Mouse (Mus musculus) hindbrain, embryonic 10.5 days (tissue): ENCODE data around the gene Faap20. TPM values are rescaled to one million over a fixed set of nuclear protein-coding genes. Genes with fewer than 3 reads are reported as not detected.
"Not testable (repeated sequence)": the region's sequence is repeated elsewhere in the genome, so short reads cannot be mapped to it uniquely, and the experiment has no call there.

ENCODE experiments used
- DNase-seq: peaks from one replicate; pipeline ENCODE4 v3.0.0-alpha.2; 2017; ENCODE audit warnings: low spot score
- H3K27ac ChIP-seq: fragments of 300-500 bp; sonication (generic); 2 replicates; pipeline ENCODE4 v1.5.1; 2016; ENCODE audit warnings: mild to moderate bottlenecking, moderate library complexity
- H3K27me3 ChIP-seq: fragments of 300-500 bp; sonication (generic); 2 replicates; pipeline ENCODE4 v1.6.1; 2016; ENCODE audit warnings: mild to moderate bottlenecking; ENCODE audit not compliant: poor library complexity, insufficient read depth, severe bottlenecking
- H3K36me3 ChIP-seq: fragments of 300-500 bp; sonication (generic); 2 replicates; pipeline ENCODE4 v1.6.1; 2016; ENCODE audit warnings: mild to moderate bottlenecking, moderate library complexity
- H3K4me1 ChIP-seq: fragments of 300-500 bp; sonication (generic); replicated peaks from 2 replicates; pipeline ENCODE4 v1.6.1; 2016; ENCODE audit warnings: mild to moderate bottlenecking
- H3K4me3 ChIP-seq: fragments of 300-500 bp; sonication (generic); 2 replicates; pipeline ENCODE4 v1.5.1; 2016; ENCODE audit warnings: mild to moderate bottlenecking, moderate library complexity
- H3K9me3 ChIP-seq: fragments of 300-500 bp; sonication (generic); 2 replicates; pipeline ENCODE4 v1.6.1; 2016; ENCODE audit warnings: mild to moderate bottlenecking, moderate library complexity
- WGBS: fragments of 180-500 bp; shearing (Covaris S2); methylation state at CpG from one replicate; pipeline ENCODE4 v1.1.7; 2016; 5-methylcytosine and 5-hydroxymethylcytosine counted together
- polyA plus RNA-seq: library from polyadenylated mRNA; unstranded; fragments of >200 nt; fragmentation: Nextera tagmentation; extraction: Ambion mirVana; gene quantifications from 2 replicates; pipeline ENCODE4 v1.2.1, GENCODE M21; 2016

Faap20 gene
- polyA plus RNA-seq, 1 experiment from 2014 or later = 118 TPM

DNA sequence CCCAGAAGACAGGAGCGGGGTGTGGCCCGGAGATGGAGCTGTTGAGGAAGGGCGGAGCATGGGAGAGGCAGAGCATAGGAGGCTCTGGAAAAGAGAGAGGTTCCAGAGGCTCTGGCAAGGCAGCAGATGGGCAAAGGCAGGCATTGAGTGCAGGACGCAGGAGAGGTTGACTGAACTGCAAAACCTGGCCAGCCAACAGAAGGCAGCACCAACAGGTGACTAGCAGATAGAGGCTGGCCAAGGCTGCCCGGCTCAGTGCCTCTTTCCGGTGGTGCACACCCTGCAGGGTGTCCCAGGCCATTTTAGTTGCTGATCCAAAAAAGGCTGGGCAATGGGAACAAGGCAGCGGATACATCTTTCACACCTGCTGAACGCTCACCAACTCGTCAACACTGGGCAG, 7.8 kb upstream of the Faap20 start:
- Histone ChIP-seq H3K36me3 (no peaks in the 10 kb centered on the region), H3K27ac (no peak overlapping the region), H3K9me3 (no peaks in the 10 kb centered on the region), H3K4me3 (no peak overlapping the region), H3K4me1 (peaks cover 19% of the 10 kb centered on the region; the same call in 1 of the 2 replicates), H3K27me3 (0 out of 2 replicates have a peak, but pooled peaks cover 6% of the 10 kb centered on the region)
- no peak for DNase-seq
- WGBS = 84% methylated on average over 9 of the region's 9 CpGs

DNA sequence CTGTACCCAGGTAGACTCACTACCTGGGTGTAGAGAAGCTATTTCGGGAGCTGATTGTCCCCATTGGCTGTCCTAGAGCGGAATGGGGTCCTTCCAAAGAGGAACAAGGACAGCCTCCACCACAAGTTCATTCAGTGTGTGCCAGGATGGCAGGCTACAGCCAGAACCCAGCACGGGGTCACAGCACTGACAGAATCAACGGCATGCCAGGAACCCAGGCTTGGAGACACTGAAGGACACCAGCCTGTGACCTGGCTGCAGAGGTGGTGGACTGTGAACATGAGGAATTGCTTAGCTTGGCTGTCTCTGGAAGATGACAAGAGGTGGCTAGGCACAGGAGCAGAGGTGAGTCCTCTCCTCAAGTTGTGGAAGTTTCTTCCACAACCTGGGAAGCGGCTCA, 7.3 kb upstream of the Faap20 start:
- no peaks in the 10 kb centered on the region for H3K36me3 ChIP-seq
- no peak for DNase-seq
- H3K4me1 ChIP-seq = peaks cover 14% of the 10 kb centered on the region; the same call in 1 of the 2 replicates
- H3K9me3 ChIP-seq = no peaks in the 10 kb centered on the region
- no peak overlapping the region for H3K4me3 ChIP-seq
- WGBS = 91% methylated on average over 5 of the region's 5 CpGs
- no peak overlapping the region for H3K27ac ChIP-seq
- 0 out of 2 replicates have a peak, but pooled peaks cover 6% of the 10 kb centered on the region for H3K27me3 ChIP-seq

DNA sequence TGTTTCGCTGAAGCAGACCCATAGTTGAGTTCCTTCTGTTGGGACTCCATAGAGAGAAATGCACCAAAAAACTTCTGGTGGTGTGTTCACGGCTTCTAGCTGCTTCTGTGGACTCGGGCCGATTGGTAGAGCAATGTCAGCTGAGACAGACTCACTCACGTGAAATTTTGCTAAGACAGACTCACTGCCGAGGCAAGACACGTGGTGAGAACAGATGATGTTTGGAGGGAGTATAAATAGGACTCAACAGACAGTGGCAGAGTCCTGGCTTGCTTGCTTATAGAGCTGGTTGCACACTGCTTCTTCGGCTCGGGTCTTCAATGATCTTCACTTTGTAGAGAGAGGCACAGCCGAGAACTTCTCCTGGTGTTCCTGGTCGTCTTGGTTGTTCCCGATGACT, 6.4 kb upstream of the Faap20 start:
- WGBS = 92% methylated on average over 12 of the region's 12 CpGs
- H3K36me3 ChIP-seq = no peaks in the 10 kb centered on the region
- H3K9me3 ChIP-seq = no peaks in the 10 kb centered on the region
- H3K4me3 ChIP-seq = no peak overlapping the region
- H3K4me1 ChIP-seq = peaks cover 11% of the 10 kb centered on the region; the same call in 1 of the 2 replicates
- 0 out of 2 replicates have a peak, but pooled peaks cover 6% of the 10 kb centered on the region for H3K27me3 ChIP-seq
- DNase-seq = no peak
- no peak overlapping the region for H3K27ac ChIP-seq

DNA sequence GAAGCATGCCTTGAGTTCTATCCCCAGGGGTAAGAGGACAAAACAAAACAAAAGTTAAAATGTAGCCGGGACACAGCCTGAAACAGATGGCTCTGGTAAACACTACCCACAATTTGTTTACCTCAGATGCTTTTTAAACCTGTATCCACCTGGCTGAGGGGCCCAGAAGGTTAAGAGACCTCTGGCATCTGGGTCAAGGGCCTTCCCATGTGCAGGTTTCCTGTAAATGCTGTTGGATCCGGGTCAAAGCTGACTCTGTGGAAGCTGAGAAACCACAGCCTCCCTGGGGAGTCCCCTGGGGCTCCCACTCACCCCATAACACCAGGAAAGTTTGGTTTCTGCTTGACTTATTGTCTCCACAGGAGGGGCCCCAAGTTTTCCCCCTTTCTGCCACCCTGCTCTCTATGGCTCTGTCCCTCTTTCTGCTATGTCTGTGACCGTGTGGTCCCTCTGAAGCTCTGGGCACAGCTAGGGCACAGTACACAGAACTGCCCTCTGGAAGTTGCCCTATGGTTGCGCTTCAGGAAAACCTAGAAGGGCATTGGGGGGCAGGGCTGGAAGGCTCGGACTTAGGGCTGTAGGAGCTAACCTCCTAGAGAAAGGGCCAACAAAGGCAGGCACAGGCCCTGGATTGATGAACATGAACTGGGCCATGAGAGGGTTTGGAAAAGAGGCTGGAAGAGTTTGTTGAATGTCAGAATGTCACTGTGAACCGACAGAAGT, 3.7 kb upstream of the Faap20 start:
- Histone ChIP-seq H3K36me3 (no peaks in the 10 kb centered on the region), H3K27ac (peak overlapping the region; percentile 66), H3K4me3 (no peak overlapping the region), H3K4me1 (peaks cover 32% of the 10 kb centered on the region), H3K9me3 (no peaks in the 10 kb centered on the region), H3K27me3 (0 out of 2 replicates have a peak, but pooled peaks cover 6% of the 10 kb centered on the region)
- 65% methylated on average over 6 of the region's 6 CpGs for WGBS
- DNase-seq = no peak

DNA sequence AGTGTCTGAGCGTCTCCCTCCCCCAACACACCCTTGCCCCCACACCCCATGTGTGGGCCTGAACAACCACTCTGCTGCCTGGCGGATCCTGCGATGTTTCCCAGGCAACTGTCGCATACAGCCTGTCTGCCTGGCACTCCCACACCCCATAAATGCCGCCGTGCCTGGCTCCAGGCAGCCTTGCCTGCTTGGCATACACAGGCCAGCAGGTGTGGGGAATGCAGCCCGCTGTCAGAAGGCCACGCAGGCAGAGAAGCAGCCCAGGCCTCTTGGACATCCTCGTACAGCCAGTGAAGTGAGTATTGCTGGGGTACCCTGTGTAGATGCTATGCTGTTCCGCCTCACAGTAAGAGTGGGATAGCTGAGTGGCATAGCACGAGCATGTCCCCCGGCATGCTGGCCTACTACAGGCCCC, 2.9 kb upstream of the Faap20 start:
- H3K27me3 ChIP-seq = 0 out of 2 replicates have a peak, but pooled peaks cover 6% of the 10 kb centered on the region
- no peak overlapping the region for H3K4me3 ChIP-seq
- DNase-seq = no peak
- 0 out of 2 replicates have a peak overlapping the region, but pooled peaks have one; percentile 66 for H3K27ac ChIP-seq
- H3K9me3 ChIP-seq = no peaks in the 10 kb centered on the region
- peaks cover 39% of the 10 kb centered on the region for H3K4me1 ChIP-seq
- no peaks in the 10 kb centered on the region for H3K36me3 ChIP-seq
- 87% methylated on average over 12 of the region's 12 CpGs for WGBS

DNA sequence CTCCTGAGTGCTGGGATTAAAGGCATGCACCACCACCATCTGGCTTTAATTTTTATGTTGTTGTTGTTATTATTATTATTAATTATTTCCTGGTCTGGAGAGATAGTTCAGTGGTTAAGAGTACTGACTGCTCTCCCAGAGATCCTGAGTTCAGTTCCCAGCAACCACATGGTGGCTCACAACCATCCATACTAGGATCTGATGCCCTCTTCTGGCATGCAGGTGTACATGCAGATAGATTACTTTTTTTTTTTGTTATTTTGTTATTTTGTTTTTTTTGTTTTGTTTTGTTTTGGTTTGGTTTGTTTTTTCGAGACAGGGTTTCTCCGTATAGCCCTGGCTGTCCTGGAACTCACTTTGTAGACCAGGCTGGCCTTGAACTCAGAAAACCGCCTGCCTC, 1.5 kb upstream of the Faap20 start:
- not testable (repeated sequence) for DNase-seq, H3K27me3 ChIP-seq, H3K9me3 ChIP-seq, H3K4me3 ChIP-seq, H3K27ac ChIP-seq, H3K36me3 ChIP-seq
- WGBS = 95% methylated on average over 3 of the region's 3 CpGs
- H3K4me1 ChIP-seq = peaks cover 51% of the 10 kb centered on the region

DNA sequence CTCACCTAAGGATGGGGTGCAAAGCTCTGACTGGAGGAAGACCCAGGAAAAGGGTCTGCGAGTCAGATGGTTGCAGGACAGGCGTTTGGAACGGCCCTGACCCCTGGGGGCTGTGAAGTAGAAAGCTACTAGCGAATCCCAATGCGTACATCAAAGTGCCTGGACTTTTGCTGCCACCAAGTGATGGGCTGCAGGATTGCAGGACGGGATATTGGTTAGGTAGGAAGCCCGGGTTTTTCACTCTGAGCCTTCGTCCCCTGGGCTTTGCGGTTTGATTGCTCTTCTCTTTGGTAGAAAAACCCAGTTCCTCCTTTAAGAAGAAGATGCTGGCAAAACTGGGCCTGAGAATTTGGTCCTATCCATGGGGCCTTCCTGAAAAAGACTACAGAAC, 350 bp upstream of the Faap20 start:
- peak; percentile 96 for DNase-seq
- Histone ChIP-seq H3K9me3 (no peaks in the 10 kb centered on the region), H3K27ac (peak overlapping the region; percentile 98), H3K4me3 (peak overlapping the region; percentile 73), H3K36me3 (peaks cover 17% of the 10 kb centered on the region), H3K27me3 (no peaks in the 10 kb centered on the region), H3K4me1 (peaks cover 51% of the 10 kb centered on the region)
- under 1% methylated on average over 9 of the region's 9 CpGs for WGBS

DNA sequence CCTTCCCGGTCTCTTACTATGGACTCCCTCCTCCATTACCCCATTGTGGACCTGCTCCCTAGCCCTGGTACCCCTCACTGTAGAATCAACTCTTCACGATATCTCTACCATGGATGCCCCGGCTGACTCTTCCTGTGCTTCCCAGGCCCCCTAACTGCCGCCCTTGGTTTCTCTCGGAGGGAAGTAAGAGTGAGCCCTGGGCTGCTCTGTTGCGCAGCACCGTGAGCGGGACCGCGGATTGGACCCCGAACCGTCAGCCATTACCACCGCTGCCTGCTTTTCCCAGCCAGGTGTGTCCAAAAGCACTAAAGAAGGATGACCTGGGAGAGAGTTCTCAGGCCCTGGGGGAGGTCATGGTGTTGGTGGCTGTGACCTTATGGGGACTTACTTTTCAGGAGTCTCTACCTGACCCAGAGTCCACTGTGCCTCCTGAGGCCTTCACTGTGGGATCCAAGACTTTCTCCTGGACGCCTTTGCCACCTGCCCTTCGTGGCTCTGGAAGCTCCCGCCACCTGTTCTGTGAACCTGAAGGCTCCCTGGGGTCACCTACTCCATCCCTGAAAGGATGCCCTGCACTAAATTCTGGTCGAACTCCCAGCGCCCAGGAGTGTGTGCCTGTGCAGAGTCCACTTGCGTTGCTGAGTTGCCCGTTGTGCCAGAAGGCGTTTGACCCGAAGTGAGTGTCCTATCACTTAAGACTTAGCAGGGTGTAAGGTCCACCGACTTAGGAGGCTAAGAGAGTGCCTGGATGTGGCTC, 937 bp downstream of the Faap20 start:
- DNase-seq = no peak

DNA sequence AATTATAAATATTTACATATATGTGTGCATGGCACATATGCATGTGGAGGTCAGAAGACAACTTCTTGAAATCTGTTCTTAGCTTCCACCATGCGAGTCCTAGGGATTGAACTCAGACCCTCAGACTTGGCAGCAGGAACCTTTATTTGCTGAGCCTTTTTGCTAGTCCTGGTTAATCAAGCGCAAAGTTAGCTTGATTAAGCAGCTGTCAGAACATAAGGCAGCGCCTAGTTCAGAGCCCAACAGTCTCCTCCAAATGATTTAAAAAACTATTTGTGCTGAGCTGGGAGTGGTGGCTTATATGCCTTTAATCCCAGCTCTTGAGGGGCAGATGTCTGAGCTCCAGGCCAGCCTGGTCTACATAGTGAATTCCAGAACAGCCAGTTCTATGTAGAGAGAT, 1.5 kb downstream of the Faap20 start:
- Histone ChIP-seq H3K27ac (peak overlapping the region; percentile 98), H3K36me3 (peaks cover 26% of the 10 kb centered on the region), H3K4me3 (peak overlapping the region; percentile 73), H3K27me3 (no peaks in the 10 kb centered on the region), H3K9me3 (no peaks in the 10 kb centered on the region), H3K4me1 (peaks cover 47% of the 10 kb centered on the region)
- WGBS = 75% methylated on average over 3 of the region's 3 CpGs
- DNase-seq = no peak

More for the DNA sequence above, 937 bp downstream of the Faap20 start:
- Histone ChIP-seq H3K4me1 (peaks cover 51% of the 10 kb centered on the region), H3K9me3 (no peaks in the 10 kb centered on the region), H3K27me3 (no peaks in the 10 kb centered on the region), H3K27ac (peak overlapping the region; percentile 98), H3K36me3 (peaks cover 21% of the 10 kb centered on the region), H3K4me3 (peak overlapping the region; percentile 73)
- WGBS = 11% methylated on average over 23 of the region's 23 CpGs

DNA sequence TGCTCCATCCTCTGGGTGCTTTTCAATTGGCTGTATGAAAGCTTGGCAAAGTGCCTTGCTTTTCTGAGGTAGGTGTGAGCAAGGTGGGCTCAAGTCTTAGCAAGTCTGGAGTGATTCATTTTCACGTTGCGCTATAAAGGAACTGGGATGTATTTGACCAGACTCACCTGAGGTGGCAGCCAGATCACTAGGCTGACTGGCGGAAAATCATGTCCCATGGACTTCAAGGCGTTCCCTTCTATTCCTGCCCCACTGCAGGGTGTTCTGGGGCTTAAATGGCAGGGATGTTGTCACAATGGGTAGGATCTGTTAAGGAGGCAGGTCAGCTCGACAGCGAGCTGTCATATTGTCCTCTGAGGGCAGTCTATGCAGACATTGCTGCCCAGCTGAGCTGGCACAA, 2.7 kb downstream of the Faap20 start:
- H3K36me3 ChIP-seq = peaks cover 37% of the 10 kb centered on the region
- DNase-seq = no peak
- no peak overlapping the region; the same call in 1 of the 2 replicates for H3K4me3 ChIP-seq
- peaks cover 40% of the 10 kb centered on the region for H3K4me1 ChIP-seq
- 86% methylated on average over 6 of the region's 6 CpGs for WGBS
- H3K9me3 ChIP-seq = no peaks in the 10 kb centered on the region
- no peaks in the 10 kb centered on the region for H3K27me3 ChIP-seq
- H3K27ac ChIP-seq = no peak overlapping the region

DNA sequence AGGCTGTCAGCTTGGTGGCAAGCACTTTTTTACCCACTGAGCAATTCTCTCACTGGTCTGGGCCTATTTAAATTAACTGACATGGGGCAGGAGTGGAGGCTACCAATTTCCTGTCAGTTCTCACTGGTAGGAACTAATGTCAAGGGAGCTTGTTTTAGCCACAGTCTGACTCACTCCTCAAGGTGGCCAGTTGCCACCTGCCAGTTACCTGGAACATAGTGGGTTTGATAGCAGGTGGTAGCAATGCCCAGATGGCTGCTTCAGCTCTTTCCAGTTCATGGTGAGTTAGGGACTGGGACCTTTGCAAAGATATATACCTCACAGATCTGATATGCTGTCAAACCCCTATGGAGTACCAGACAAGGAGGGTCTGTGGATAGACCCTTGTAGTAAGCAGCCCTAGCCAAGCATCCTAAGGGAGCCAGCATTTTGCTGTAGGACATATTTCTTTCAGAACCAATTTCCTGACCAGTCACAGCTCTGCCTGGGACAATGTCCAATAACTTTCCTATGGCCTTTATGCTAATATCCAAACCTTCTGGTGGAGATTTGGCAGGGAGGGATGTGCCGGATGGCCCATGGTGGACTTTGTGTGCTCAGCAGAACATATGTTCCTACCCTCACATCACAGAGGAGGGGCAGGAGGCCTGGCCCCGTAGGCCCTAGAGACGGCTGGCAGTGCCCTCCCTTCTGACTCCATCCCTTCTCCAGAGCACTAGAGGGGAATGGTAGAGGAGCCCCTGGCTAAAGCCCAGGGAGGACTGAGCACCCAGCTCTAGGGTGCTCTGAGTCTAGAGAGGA, 15.1 kb downstream of the Faap20 start:
- Histone ChIP-seq H3K4me1 (peaks cover 27% of the 10 kb centered on the region), H3K9me3 (peaks cover 4% of the 10 kb centered on the region; the same call in 1 of the 2 replicates), H3K27ac (0 out of 2 replicates have a peak overlapping the region, but pooled peaks have one; percentile 1), H3K27me3 (no peaks in the 10 kb centered on the region), H3K36me3 (peaks cover 13% of the 10 kb centered on the region), H3K4me3 (no peak overlapping the region)
- WGBS = 88% methylated on average over 3 of the region's 3 CpGs
- DNase-seq = no peak

DNA sequence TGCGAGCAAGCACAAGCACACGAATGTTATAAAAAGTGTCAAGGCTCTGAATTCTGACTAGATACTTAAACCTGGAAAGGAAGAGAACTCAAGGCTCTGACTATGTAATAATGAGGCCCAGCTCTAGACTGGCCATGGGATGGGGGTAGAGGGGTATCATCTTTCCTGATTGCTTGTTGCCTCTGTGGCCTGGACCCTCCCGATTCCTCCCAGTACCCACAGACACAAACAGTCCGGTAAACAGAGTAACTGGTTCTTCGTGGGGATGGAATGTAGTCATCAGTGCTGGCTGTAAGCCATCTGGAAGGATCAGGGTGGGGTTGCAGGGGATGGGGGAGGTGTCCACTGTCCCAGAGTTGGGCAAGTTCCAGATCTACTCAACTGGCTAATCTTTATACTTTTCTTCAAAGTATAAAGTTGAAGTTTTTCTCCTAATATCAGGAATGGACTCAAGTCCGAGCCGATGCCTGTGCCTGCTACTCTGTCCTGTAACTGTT, 17.5 kb downstream of the Faap20 start:
- Histone ChIP-seq H3K36me3 (peaks cover 4% of the 10 kb centered on the region; the same call in 1 of the 2 replicates), H3K27ac (peak overlapping the region; percentile 47; the same call in 1 of the 2 replicates), H3K9me3 (no peaks in the 10 kb centered on the region), H3K27me3 (no peaks in the 10 kb centered on the region), H3K4me1 (peaks cover 27% of the 10 kb centered on the region), H3K4me3 (no peak overlapping the region)
- 85% methylated on average over 7 of the region's 7 CpGs for WGBS
- DNase-seq = no peak
